Mouse (Mus musculus) G1E (cell line): Measurements from ENCODE around the gene Gbp5.

Experiments used
- CTCF ChIP-seq: IDR thresholded peaks from 2 replicates; pipeline ENCODE4 v1.5.1; 2012; ENCODE audit warnings: low read depth, low read length, inconsistent platforms, mixed read lengths
- GATA1 ChIP-seq: IDR thresholded peaks from 2 replicates; pipeline ENCODE4 v1.6.1; 2012; ENCODE audit warnings: borderline replicate concordance, low read length, inconsistent platforms, mixed read lengths
- GATA2 ChIP-seq: IDR thresholded peaks from 2 replicates; pipeline ENCODE4 v1.6.1; 2012; ENCODE audit warnings: low read depth, low read length, inconsistent platforms, borderline replicate concordance
- POLR2AphosphoS5 ChIP-seq: IDR thresholded peaks from 2 replicates; pipeline ENCODE4 v1.6.1; 2012; ENCODE audit warnings: low read depth, low read length, inconsistent platforms; ENCODE audit not compliant: insufficient replicate concordance
- TAL1 ChIP-seq: conservative IDR thresholded peaks from 2 replicates; pipeline ENCODE4 v1.6.1; 2012; ENCODE audit warnings: low read depth, low read length, inconsistent platforms, mixed read lengths

DNA sequence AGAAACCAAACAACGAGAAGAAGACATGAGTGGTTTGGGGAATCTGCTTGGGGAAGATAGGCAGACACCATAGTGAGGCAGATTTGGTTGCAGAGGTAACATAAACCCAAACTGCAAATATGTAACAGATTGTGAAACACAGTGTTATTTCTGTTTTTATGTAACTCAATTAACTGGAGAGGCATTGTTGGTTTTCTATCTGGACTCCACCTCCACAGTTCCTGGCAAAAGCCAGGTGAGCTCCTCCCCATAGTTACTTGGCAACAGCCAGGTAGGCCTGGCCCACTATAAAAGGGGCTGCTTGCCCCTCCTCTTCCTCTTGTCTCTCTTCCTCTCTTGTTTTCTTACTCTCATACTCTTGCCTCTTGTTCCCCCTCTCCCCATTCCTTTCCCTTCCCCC is 60.8 kb downstream of the Gbp5 start:
- TF ChIP-seq CTCF (no peak), GATA1 (no peak), TAL1 (no peak), POLR2AphosphoS5 (no peak), GATA2 (no peak)
